Mouse (Mus musculus) midbrain, postnatal 0 days (tissue): ENCODE measurements around the gene Ccdc9b. TPM values are rescaled to one million over a fixed set of nuclear protein-coding genes. Genes with fewer than 3 reads are reported as not detected.

Experiments used
- ATAC-seq: fragments of 200-750 bp; cut with Nextera tagmentation; 2 replicates; pipeline ENCODE4 v1.8.0; 2017; ENCODE audit warnings: moderate number of reproducible peaks, mild to moderate bottlenecking, moderate TSS enrichment, moderate library complexity; ENCODE audit not compliant: low FRiP score
- DNase-seq: peaks from one replicate; pipeline ENCODE4 v3.0.0-alpha.2; 2015; ENCODE audit warnings: low spot score
- H3K27ac ChIP-seq: fragments of 300-500 bp; sonication (generic); 2 replicates; pipeline ENCODE4 v1.5.1; 2014; ENCODE audit warnings: low read depth, mild to moderate bottlenecking, low read length, mixed read lengths
- H3K27me3 ChIP-seq: fragments of 300-500 bp; sonication (generic); 2 replicates; pipeline ENCODE4 v1.6.1; 2014; ENCODE audit warnings: low read length, control low read depth, mixed read lengths; ENCODE audit not compliant: insufficient read depth
- H3K36me3 ChIP-seq: fragments of 300-500 bp; sonication (generic); 2 replicates; pipeline ENCODE4 v1.6.1; 2014; ENCODE audit warnings: low read length, control low read depth, mixed read lengths; ENCODE audit not compliant: insufficient read depth
- H3K4me1 ChIP-seq: fragments of 300-500 bp; sonication (generic); 2 replicates; pipeline ENCODE4 v1.6.1; 2014; ENCODE audit warnings: mild to moderate bottlenecking, control low read depth, antibody characterized with exemption, low read length, mixed read lengths; ENCODE audit not compliant: insufficient read depth
- H3K4me2 ChIP-seq: fragments of 300-500 bp; sonication (generic); 2 replicates; pipeline ENCODE4 v1.6.1; 2014; ENCODE audit warnings: low read depth, mild to moderate bottlenecking, low read length, mixed read lengths; ENCODE audit not compliant: poor library complexity, severe bottlenecking
- H3K4me3 ChIP-seq: fragments of 300-500 bp; sonication (generic); 2 replicates; pipeline ENCODE4 v1.5.1; 2014; ENCODE audit warnings: low read depth, mild to moderate bottlenecking, low read length, moderate library complexity
- H3K9ac ChIP-seq: fragments of 300-500 bp; sonication (generic); replicated peaks from 2 replicates; pipeline ENCODE4 v1.6.1; 2014; ENCODE audit warnings: mild to moderate bottlenecking, low read length, moderate library complexity, mixed read lengths; ENCODE audit not compliant: poor library complexity, severe bottlenecking
- H3K9me3 ChIP-seq: fragments of 300-500 bp; sonication (generic); 2 replicates; pipeline ENCODE4 v1.6.1; 2016; ENCODE audit warnings: low read length, control low read depth
- CTCF ChIP-seq: IDR thresholded peaks from 2 replicates; pipeline ENCODE4 v1.5.1; 2016; ENCODE audit warnings: antibody characterized with exemption, mild to moderate bottlenecking
- WGBS: fragments of 180-500 bp; shearing (Covaris S2); extraction: QIAGEN DNeasy Blood & Tissue Kit; methylation state at CpG from one replicate; pipeline ENCODE4 v1.1.7; 2014; 5-methylcytosine and 5-hydroxymethylcytosine counted together
- polyA plus RNA-seq: library from polyadenylated mRNA; unstranded; fragments of >200 nt; fragmentation: Nextera tagmentation; extraction: Ambion mirVana; gene quantifications from 2 replicates; pipeline ENCODE4 v1.2.1, GENCODE M21; 2015
- total RNA-seq: library from RNA; depleted of rRNA; stranded (reverse); fragments of >200 nt; gene quantifications from 2 replicates; pipeline ENCODE4 v1.2.3, GENCODE M21; 2014

The Ccdc9b gene
- total and polyA plus RNA-seq, 2 experiments from 2014 or later, result 0.79 to 1.5 TPM

DNA sequence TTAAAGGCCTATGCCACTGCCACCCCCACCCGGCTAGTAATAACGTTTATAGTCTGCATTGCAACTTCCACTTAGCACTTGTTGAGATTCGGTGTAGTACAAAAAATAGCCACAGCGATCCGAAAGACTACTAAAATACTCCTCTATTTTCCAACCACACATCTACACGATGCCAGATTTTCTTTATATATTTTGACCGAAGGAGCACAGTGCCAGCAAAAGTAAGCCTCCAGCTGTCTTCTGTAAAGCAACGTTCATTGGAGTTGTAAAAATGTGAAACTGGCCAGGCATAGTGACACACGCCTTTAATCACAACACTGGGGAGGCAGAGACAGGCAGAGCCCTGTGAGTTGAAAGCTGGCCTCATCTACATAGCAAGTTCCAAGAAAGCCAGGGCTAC, 21.3 kb downstream of the Ccdc9b start:
- Histone ChIP-seq H3K9me3 (no peaks in the 10 kb centered on the region), H3K27me3 (no peaks in the 10 kb centered on the region), H3K9ac (no peak overlapping the region), H3K4me3 (no peak overlapping the region), H3K27ac (no peak overlapping the region), H3K4me2 (no peak overlapping the region), H3K4me1 (no peaks in the 10 kb centered on the region), H3K36me3 (no peaks in the 10 kb centered on the region)
- ATAC-seq, result no peak
- 79% methylated on average over 9 of the region's 9 CpGs for WGBS
- no peak for TF ChIP-seq CTCF
- no peak for DNase-seq

DNA sequence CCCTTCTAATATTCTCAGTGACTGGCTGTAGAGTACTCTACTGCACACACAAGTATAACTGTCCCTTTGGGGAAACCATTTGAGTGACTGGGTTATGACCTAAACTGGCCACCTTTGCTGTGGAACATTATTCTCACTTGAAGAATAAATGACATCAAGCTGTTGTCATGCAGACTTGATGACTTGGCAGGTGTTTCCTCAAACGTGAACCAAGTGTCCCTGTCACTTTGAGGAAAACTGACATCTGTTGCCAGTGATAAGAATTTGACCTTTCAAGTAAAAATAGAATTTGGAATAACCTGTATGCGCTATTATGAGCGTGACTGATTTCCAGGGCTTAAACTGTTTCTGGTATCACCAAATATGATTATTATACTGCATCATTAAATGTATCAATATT, 22.1 kb downstream of the Ccdc9b start:
- no peak for TF ChIP-seq CTCF
- WGBS, result 75% methylated on average over 3 of the region's 3 CpGs

GRCm38 (mm10) chr2:118733341-118733740, 29.1 kb downstream of the Ccdc9b start:
- no peak overlapping the region for H3K4me2 ChIP-seq
- TF ChIP-seq CTCF, result no peak
- 40% methylated on average over 5 of the region's 5 CpGs for WGBS
- peaks cover 8% of the 10 kb centered on the region for H3K27me3 ChIP-seq
- no peak overlapping the region for H3K4me3 ChIP-seq
- no peaks in the 10 kb centered on the region for H3K36me3 ChIP-seq
- no peak overlapping the region for H3K9ac ChIP-seq
- H3K4me1 ChIP-seq, result no peaks in the 10 kb centered on the region
- no peak overlapping the region for H3K27ac ChIP-seq
- DNase-seq, result peak; percentile 32
- H3K9me3 ChIP-seq, result no peaks in the 10 kb centered on the region
- ATAC-seq, result no peak

More for the DNA sequence above, 22.1 kb downstream of the Ccdc9b start:
- no peak overlapping the region for H3K27ac ChIP-seq
- no peaks in the 10 kb centered on the region for H3K36me3 ChIP-seq
- no peak overlapping the region for H3K4me2 ChIP-seq
- H3K4me1 ChIP-seq, result no peaks in the 10 kb centered on the region
- H3K4me3 ChIP-seq, result no peak overlapping the region
- DNase-seq (no peak), ATAC-seq (no peak)
- H3K9ac ChIP-seq, result no peak overlapping the region
- H3K9me3 ChIP-seq, result no peaks in the 10 kb centered on the region
- H3K27me3 ChIP-seq, result no peaks in the 10 kb centered on the region

GRCm38 (mm10) chr2:118731981-118732380, 30.5 kb downstream of the Ccdc9b start:
- Histone ChIP-seq H3K36me3 (no peaks in the 10 kb centered on the region), H3K27ac (no peak overlapping the region), H3K9me3 (no peaks in the 10 kb centered on the region), H3K4me1 (no peaks in the 10 kb centered on the region), H3K9ac (no peak overlapping the region), H3K27me3 (peaks cover 8% of the 10 kb centered on the region), H3K4me3 (no peak overlapping the region), H3K4me2 (no peak overlapping the region)
- 88% methylated on average over 5 of the region's 5 CpGs for WGBS
- no peak for TF ChIP-seq CTCF
- no peak for DNase-seq
- no peak for ATAC-seq

GRCm38 (mm10) chr2:118730622-118730915, 31.9 kb downstream of the Ccdc9b start:
- no peak overlapping the region for H3K27ac ChIP-seq
- no peaks in the 10 kb centered on the region for H3K4me1 ChIP-seq
- H3K4me2 ChIP-seq, result no peak overlapping the region
- H3K4me3 ChIP-seq, result no peak overlapping the region
- no peak overlapping the region for H3K9ac ChIP-seq
- ATAC-seq, result no peak
- WGBS, result 13% methylated on average over 3 of the region's 3 CpGs
- H3K9me3 ChIP-seq, result no peaks in the 10 kb centered on the region
- DNase-seq, result peak; percentile 54
- TF ChIP-seq CTCF, result peak; percentile 76
- H3K36me3 ChIP-seq, result no peaks in the 10 kb centered on the region
- H3K27me3 ChIP-seq, result peaks cover 8% of the 10 kb centered on the region

GRCm38 (mm10) chr2:118729816-118730621, 32.4 kb downstream of the Ccdc9b start:
- DNase-seq (no peak), ATAC-seq (no peak)
- Histone ChIP-seq H3K4me1 (no peaks in the 10 kb centered on the region), H3K36me3 (no peaks in the 10 kb centered on the region), H3K9ac (no peak overlapping the region), H3K9me3 (no peaks in the 10 kb centered on the region), H3K4me2 (no peak overlapping the region), H3K27ac (no peak overlapping the region), H3K4me3 (no peak overlapping the region), H3K27me3 (peaks cover 8% of the 10 kb centered on the region)
- 29% methylated on average over 8 of the region's 8 CpGs for WGBS
- no peak for TF ChIP-seq CTCF
